Mouse (Mus musculus): ENCODE data around the gene Tmem176a. TPM values are rescaled to one million over a fixed set of nuclear protein-coding genes. Genes with fewer than 3 reads are reported as not detected.

Gene Tmem176a
- polyA plus RNA-seq (2014; fragmentation: Nextera tagmentation; extraction: Ambion mirVana) = 171 and 182 TPM in 2 replicates

DNA sequence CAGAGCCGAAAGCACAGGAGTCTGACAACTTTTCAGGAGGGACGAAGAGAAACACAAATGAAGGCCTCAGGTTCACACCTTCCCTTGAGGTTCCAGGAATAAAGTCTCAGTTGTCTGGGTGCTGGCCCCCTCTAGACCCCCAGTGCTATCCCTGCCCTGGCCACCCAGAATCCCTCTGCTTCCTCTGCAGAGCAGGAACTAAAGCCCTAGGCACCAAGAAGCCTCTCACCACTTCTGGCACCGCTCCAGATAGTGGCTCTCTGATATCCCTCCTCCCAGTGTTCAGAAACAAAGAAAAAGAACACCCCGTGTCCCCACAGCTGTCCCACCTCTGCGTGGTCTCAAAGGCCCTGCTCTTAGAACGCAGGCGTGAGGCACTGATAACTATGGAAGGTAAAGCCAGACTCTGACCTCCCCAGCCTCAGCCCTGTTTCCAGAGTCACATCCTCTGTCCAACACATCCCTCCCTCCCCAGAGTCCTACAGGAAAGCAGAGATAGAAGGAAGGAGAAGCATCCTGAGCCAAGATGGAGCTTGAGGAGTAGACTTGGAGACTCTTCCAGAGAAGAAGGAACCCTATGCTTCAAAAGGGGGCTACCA, at the start of gene Tmem176a:
Gene Tmem176a, plus strand, starts transcription at position 549 of the 599 bp plus-strand sequence.
- Histone ChIP-seq H3K36me3 (ENCODE audit: control insufficient read depth, insufficient read depth, low read length) (peaks cover 55% of the 10 kb centered on the region), H3K27ac (ENCODE audit: low read depth) (peak within 1 kb of the TSS; percentile 96), H3K4me2 (ENCODE audit: low read length) (peak within 1 kb of the TSS; percentile 61), H3K27me3 (replicated peaks; ENCODE audit: control insufficient read depth, insufficient read depth, low read length) (no peaks in the 10 kb centered on the region), H3K9me3 (ENCODE audit: control insufficient read depth, low read length) (no peaks in the 10 kb centered on the region), H3K4me3 (ENCODE audit: low read depth, low read length) (peak within 1 kb of the TSS; percentile 65), H3K4me1 (replicated peaks; ENCODE audit: control insufficient read depth, insufficient read depth, low read length) (peaks cover 38% of the 10 kb centered on the region), H3K9ac (ENCODE audit: low read length) (peak within 1 kb of the TSS; percentile 73)
- ATAC-seq (replicated peaks; ENCODE audit: low FRiP score, low TSS enrichment, low read depth) (peak; percentile 34), DNase-seq (ENCODE audit: low spot score) (no peak)
- 2% methylated on average over 7 of the region's 7 CpGs for WGBS

- H3K36me3 ChIP-seq (ENCODE audit: control insufficient read depth, insufficient read depth, low read length) = no peaks in the 10 kb centered on the region
- 92% methylated on average over 1 of the region's 1 CpGs for WGBS
Observed at GRCm38 (mm10) chr6:48801897-48802296, 38.8 kb upstream of the Tmem176a start.

GRCm38 (mm10) chr6:48803406-48804051, 37.2 kb upstream of the Tmem176a start:
- no peaks in the 10 kb centered on the region for H3K27me3 ChIP-seq (replicated peaks; ENCODE audit: control insufficient read depth, insufficient read depth, low read length)
- no peaks in the 10 kb centered on the region for H3K4me1 ChIP-seq (replicated peaks; ENCODE audit: control insufficient read depth, insufficient read depth, low read length)
- no peaks in the 10 kb centered on the region for H3K36me3 ChIP-seq (ENCODE audit: control insufficient read depth, insufficient read depth, low read length)
- no peak overlapping the region for H3K9ac ChIP-seq (ENCODE audit: low read length)
- no peak overlapping the region for H3K4me3 ChIP-seq (ENCODE audit: low read depth, low read length)
- ATAC-seq (replicated peaks; ENCODE audit: low FRiP score, low TSS enrichment, low read depth) (no peak), DNase-seq (ENCODE audit: low spot score) (no peak)
- no peak overlapping the region for H3K4me2 ChIP-seq (ENCODE audit: low read length)
- H3K9me3 ChIP-seq (ENCODE audit: control insufficient read depth, low read length) = 0 out of 2 replicates have a peak, but pooled peaks cover 3% of the 10 kb centered on the region
- H3K27ac ChIP-seq (ENCODE audit: low read depth) = no peak overlapping the region

More at GRCm38 (mm10) chr6:48801897-48802296, 38.8 kb upstream of the Tmem176a start:
- 0 out of 2 replicates have a peak, but pooled peaks cover 3% of the 10 kb centered on the region for H3K9me3 ChIP-seq (ENCODE audit: control insufficient read depth, low read length)
- H3K9ac ChIP-seq (ENCODE audit: low read length) = no peak overlapping the region
- H3K27ac ChIP-seq (ENCODE audit: low read depth) = no peak overlapping the region
- no peaks in the 10 kb centered on the region for H3K4me1 ChIP-seq (replicated peaks; ENCODE audit: control insufficient read depth, insufficient read depth, low read length)
- DNase-seq (ENCODE audit: low spot score) = no peak
- H3K27me3 ChIP-seq (replicated peaks; ENCODE audit: control insufficient read depth, insufficient read depth, low read length) = no peaks in the 10 kb centered on the region
- no peak for ATAC-seq (replicated peaks; ENCODE audit: low FRiP score, low TSS enrichment, low read depth)
- no peak overlapping the region for H3K4me3 ChIP-seq (ENCODE audit: low read depth, low read length)
- H3K4me2 ChIP-seq (ENCODE audit: low read length) = no peak overlapping the region

DNA sequence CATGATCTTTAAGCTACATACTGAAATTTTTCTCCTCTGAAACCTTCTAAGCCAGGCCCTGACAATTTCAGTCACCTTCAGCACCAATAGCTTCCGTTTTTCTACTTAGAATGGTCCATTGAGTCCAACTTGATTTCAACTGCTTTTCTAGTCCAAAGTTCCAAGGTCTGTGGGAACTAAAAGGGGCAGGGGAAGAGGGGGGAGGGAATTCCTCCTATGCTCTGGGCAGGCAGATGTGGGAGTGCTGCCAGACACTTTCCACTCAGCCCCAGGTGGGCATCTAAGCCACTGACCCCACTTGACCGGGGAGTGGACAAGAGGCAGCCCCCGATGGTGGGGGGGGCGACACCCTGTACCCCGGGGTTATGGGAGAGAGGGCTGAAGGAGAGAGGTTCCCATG, 36.4 kb upstream of the Tmem176a start:
- H3K9me3 ChIP-seq (ENCODE audit: control insufficient read depth, low read length) = 0 out of 2 replicates have a peak, but pooled peaks cover 3% of the 10 kb centered on the region
- 90% methylated on average over 5 of the region's 5 CpGs for WGBS

DNA sequence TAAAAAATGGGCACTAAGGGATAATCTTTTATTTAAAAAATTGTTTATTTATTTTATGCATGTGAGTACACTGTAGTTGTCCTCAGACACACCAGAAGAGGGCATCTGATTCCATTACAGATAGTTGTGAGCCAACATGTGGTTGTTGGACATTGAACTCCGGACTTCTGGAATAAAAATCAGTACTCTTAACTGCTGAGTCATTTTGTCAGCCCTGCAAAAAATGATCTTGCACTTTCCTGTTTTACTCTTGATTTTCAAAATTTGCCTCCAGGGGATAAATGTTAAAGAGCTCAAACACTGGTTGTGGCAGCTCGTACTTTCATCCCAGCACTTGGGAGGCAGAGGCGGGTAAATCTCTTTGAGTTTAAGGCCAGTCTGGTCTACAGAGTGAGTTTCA, 34.0 kb upstream of the Tmem176a start:
- Histone ChIP-seq H3K9me3 (ENCODE audit: control insufficient read depth, low read length) (0 out of 2 replicates have a peak, but pooled peaks cover 3% of the 10 kb centered on the region), H3K4me1 (replicated peaks; ENCODE audit: control insufficient read depth, insufficient read depth, low read length) (no peaks in the 10 kb centered on the region), H3K4me3 (ENCODE audit: low read depth, low read length) (no peak overlapping the region), H3K27me3 (replicated peaks; ENCODE audit: control insufficient read depth, insufficient read depth, low read length) (no peaks in the 10 kb centered on the region), H3K4me2 (ENCODE audit: low read length) (no peak overlapping the region), H3K27ac (ENCODE audit: low read depth) (no peak overlapping the region), H3K9ac (ENCODE audit: low read length) (no peak overlapping the region), H3K36me3 (ENCODE audit: control insufficient read depth, insufficient read depth, low read length) (no peaks in the 10 kb centered on the region)
- ATAC-seq (replicated peaks; ENCODE audit: low FRiP score, low TSS enrichment, low read depth) (no peak), DNase-seq (ENCODE audit: low spot score) (no peak)
- 88% methylated on average over 3 of the region's 3 CpGs for WGBS

More for the DNA sequence above, 36.4 kb upstream of the Tmem176a start:
- no peaks in the 10 kb centered on the region for H3K4me1 ChIP-seq (replicated peaks; ENCODE audit: control insufficient read depth, insufficient read depth, low read length)
- H3K36me3 ChIP-seq (ENCODE audit: control insufficient read depth, insufficient read depth, low read length) = no peaks in the 10 kb centered on the region
- DNase-seq (ENCODE audit: low spot score) = no peak
- H3K27ac ChIP-seq (ENCODE audit: low read depth) = no peak overlapping the region
- no peak for ATAC-seq (replicated peaks; ENCODE audit: low FRiP score, low TSS enrichment, low read depth)
- H3K27me3 ChIP-seq (replicated peaks; ENCODE audit: control insufficient read depth, insufficient read depth, low read length) = no peaks in the 10 kb centered on the region
- no peak overlapping the region for H3K4me3 ChIP-seq (ENCODE audit: low read depth, low read length)
- H3K9ac ChIP-seq (ENCODE audit: low read length) = no peak overlapping the region
- no peak overlapping the region for H3K4me2 ChIP-seq (ENCODE audit: low read length)

DNA sequence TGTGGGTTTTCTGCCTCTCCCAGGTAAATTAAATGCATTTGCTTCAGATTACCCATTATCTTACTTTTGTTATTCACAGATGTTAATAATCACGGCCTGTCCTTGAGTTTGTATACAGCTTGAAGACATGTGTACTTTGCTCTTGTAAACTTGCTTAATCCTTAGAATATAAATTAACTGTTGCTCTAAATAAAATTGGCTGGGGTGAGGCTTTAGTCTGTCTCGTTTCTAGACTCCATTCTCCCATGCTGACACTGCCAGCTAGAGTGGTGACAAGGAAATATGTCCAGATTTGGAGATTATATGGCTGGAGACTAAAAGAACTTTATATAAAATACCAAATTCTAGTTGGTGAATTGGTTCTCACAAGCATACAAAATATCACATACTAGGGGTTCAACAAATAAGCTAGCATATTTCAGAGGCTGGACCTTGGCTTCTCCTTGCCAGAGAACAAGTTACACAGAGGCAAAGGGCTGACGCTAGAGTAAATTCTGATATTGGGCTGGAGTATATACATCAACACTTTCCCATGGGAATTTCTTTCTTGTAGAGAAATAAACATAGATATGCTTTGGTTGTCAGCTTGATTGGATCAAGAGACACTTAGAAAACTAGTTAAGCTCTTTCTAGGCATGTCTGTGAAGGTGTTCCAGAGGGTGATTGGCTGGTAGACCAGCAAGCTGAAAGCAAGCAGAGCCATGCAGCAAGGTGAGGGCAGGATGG, 31.1 kb upstream of the Tmem176a start:
- H3K27me3 ChIP-seq (replicated peaks; ENCODE audit: control insufficient read depth, insufficient read depth, low read length) = no peaks in the 10 kb centered on the region
- ATAC-seq (replicated peaks; ENCODE audit: low FRiP score, low TSS enrichment, low read depth) = no peak
- 37% methylated on average over 3 of the region's 3 CpGs for WGBS
- H3K4me2 ChIP-seq (ENCODE audit: low read length) = no peak overlapping the region
- H3K4me3 ChIP-seq (ENCODE audit: low read depth, low read length) = no peak overlapping the region
- DNase-seq (ENCODE audit: low spot score) = no peak
- H3K27ac ChIP-seq (ENCODE audit: low read depth) = no peak overlapping the region
- H3K36me3 ChIP-seq (ENCODE audit: control insufficient read depth, insufficient read depth, low read length) = no peaks in the 10 kb centered on the region
- H3K4me1 ChIP-seq (replicated peaks; ENCODE audit: control insufficient read depth, insufficient read depth, low read length) = no peaks in the 10 kb centered on the region
- H3K9ac ChIP-seq (ENCODE audit: low read length) = no peak overlapping the region
- 0 out of 2 replicates have a peak, but pooled peaks cover 3% of the 10 kb centered on the region for H3K9me3 ChIP-seq (ENCODE audit: control insufficient read depth, low read length)

- DNase-seq (ENCODE audit: low spot score) = no peak
- H3K9me3 ChIP-seq (ENCODE audit: control insufficient read depth, low read length) = no peaks in the 10 kb centered on the region
- no peak overlapping the region for H3K4me3 ChIP-seq (ENCODE audit: low read depth, low read length)
Observed at GRCm38 (mm10) chr6:48815013-48815412, 25.7 kb upstream of the Tmem176a start.

GRCm38 (mm10) chr6:48817815-48818214, 22.9 kb upstream of the Tmem176a start:
- Histone ChIP-seq H3K27me3 (replicated peaks; ENCODE audit: control insufficient read depth, insufficient read depth, low read length) (no peaks in the 10 kb centered on the region), H3K27ac (ENCODE audit: low read depth) (no peak overlapping the region), H3K9me3 (ENCODE audit: control insufficient read depth, low read length) (no peaks in the 10 kb centered on the region), H3K4me1 (replicated peaks; ENCODE audit: control insufficient read depth, insufficient read depth, low read length) (no peaks in the 10 kb centered on the region), H3K4me2 (ENCODE audit: low read length) (no peak overlapping the region), H3K36me3 (ENCODE audit: control insufficient read depth, insufficient read depth, low read length) (no peaks in the 10 kb centered on the region), H3K4me3 (ENCODE audit: low read depth, low read length) (no peak overlapping the region), H3K9ac (ENCODE audit: low read length) (no peak overlapping the region)
- WGBS = 8% methylated on average over 6 of the region's 6 CpGs
- ATAC-seq (replicated peaks; ENCODE audit: low FRiP score, low TSS enrichment, low read depth) (no peak), DNase-seq (ENCODE audit: low spot score) (peak; percentile 80)

More at GRCm38 (mm10) chr6:48815013-48815412, 25.7 kb upstream of the Tmem176a start:
- H3K36me3 ChIP-seq (ENCODE audit: control insufficient read depth, insufficient read depth, low read length) = no peaks in the 10 kb centered on the region
- no peak for ATAC-seq (replicated peaks; ENCODE audit: low FRiP score, low TSS enrichment, low read depth)
- no peak overlapping the region for H3K27ac ChIP-seq (ENCODE audit: low read depth)
- no peaks in the 10 kb centered on the region for H3K27me3 ChIP-seq (replicated peaks; ENCODE audit: control insufficient read depth, insufficient read depth, low read length)
- H3K9ac ChIP-seq (ENCODE audit: low read length) = no peak overlapping the region
- no peak overlapping the region for H3K4me2 ChIP-seq (ENCODE audit: low read length)
- H3K4me1 ChIP-seq (replicated peaks; ENCODE audit: control insufficient read depth, insufficient read depth, low read length) = no peaks in the 10 kb centered on the region

Measured in intestine, embryonic 14.5 days (tissue).